Comparison of ENCODE assay signal across 20 mouse cellular contexts in the genomic region with DNA sequence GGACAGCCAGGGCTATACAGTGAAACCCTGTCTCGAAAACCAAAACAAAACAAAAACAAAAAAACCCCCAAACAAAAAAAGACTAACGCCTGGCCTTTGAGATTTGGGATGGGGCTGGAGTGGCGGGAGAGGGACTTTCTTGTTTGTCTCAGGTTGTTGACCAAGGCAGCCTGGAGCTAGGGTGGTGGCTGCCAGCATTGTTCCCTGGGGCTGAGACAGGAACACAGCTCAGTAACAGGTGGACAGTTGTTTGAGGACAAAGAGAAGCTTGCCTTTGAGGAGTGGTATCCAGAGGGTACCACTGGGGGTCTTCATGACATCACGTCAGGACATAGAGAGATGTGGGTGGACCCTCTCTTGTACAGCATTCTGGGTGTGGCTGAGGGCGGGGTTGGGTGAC.
"Had no signal": no experiment of that assay in that cellular context is flagged by ENCODE, and none has a peak within 500 bp of the region (broad histone marks: within the 10 kb centered on the region; RNA-seq: fewer than 3 reads in every experiment).

No protein-coding gene starts in this region.

- H3K27me3 ChIP-seq: heart, embryonic 12.5 days; hindbrain, embryonic 15.5 days; kidney, embryonic 15.5 days; limb, embryonic 13.5 days; limb, embryonic 15.5 days had no signal

- H3K36me3 ChIP-seq: hindbrain, embryonic 13.5 days; hindbrain, embryonic 15.5 days; kidney, embryonic 15.5 days; liver, embryonic 12.5 days had no signal

- H3K27ac ChIP-seq: hindbrain, embryonic 13.5 days; hindbrain, embryonic 15.5 days; limb, embryonic 13.5 days; limb, embryonic 15.5 days; liver, embryonic 12.5 days; liver, embryonic 14.5 days had no signal

- ATAC-seq: hindbrain, postnatal 0 days; intestine, embryonic 16.5 days; liver, embryonic 12.5 days had no signal

- H3K9ac ChIP-seq: hindbrain, embryonic 13.5 days; hindbrain, embryonic 15.5 days; kidney, embryonic 15.5 days; limb, embryonic 13.5 days; limb, embryonic 15.5 days; liver, embryonic 12.5 days; liver, embryonic 14.5 days had no signal

- H3K4me3 ChIP-seq: heart, embryonic 12.5 days; hindbrain, embryonic 13.5 days; hindbrain, embryonic 15.5 days; kidney, embryonic 15.5 days; limb, embryonic 13.5 days; limb, embryonic 15.5 days; liver, embryonic 12.5 days had no signal

- DNase-seq: gastrocnemius, postnatal 14 days; gastrocnemius, postnatal 36 days; heart, postnatal 10 days; heart, postnatal 36 days; kidney, adult 9 months; kidney, postnatal 10 days; kidney, postnatal 25 days; layer of hippocampus, adult 9-11 months; layer of hippocampus, postnatal 36 days; left cerebral cortex, postnatal 4 days had no signal

- H3K9me3 ChIP-seq: heart, embryonic 12.5 days; hindbrain, embryonic 13.5 days; hindbrain, embryonic 15.5 days; kidney, embryonic 15.5 days; limb, embryonic 13.5 days; limb, embryonic 15.5 days; liver, embryonic 12.5 days had no signal

- H3K4me2 ChIP-seq: heart, embryonic 12.5 days; hindbrain, embryonic 13.5 days; hindbrain, embryonic 15.5 days; limb, embryonic 13.5 days; limb, embryonic 15.5 days; liver, embryonic 12.5 days had no signal
